29 mouse cellular contexts compared by ENCODE assay signal in genomic region chr9:94094800-94095199, GRCm38 (mm10).
DNase-seq lines count a peak whose midpoint lies in the region; ATAC-seq and TF ChIP-seq lines count a peak whose summit lies in the region.
"Had no signal": no experiment of that assay in that cellular context is flagged by ENCODE, and none has a peak within 500 bp of the region (broad histone marks: within the 10 kb centered on the region; RNA-seq: fewer than 3 reads in every experiment).

No protein-coding gene starts in this region.

- H3K9me3 ChIP-seq in embryonic facial prominence, embryonic 11.5 days (replicated peaks; ENCODE audit: control insufficient read depth, low read length), result no peaks in the 10 kb centered on the region
- no peaks in the 10 kb centered on the region for H3K9me3 ChIP-seq in embryonic facial prominence, embryonic 10.5 days
- no peaks in the 10 kb centered on the region for H3K9me3 ChIP-seq in hindbrain, embryonic 11.5 days (ENCODE audit: control insufficient read depth, low read length)
- no peaks in the 10 kb centered on the region for H3K9me3 ChIP-seq in hindbrain, embryonic 16.5 days (ENCODE audit: control insufficient read depth, low read length)
- H3K9me3 ChIP-seq in midbrain, embryonic 14.5 days (ENCODE audit: control insufficient read depth, low read length), result no peaks in the 10 kb centered on the region
- H3K9me3 ChIP-seq in midbrain, postnatal 0 days (ENCODE audit: low read length), result no peaks in the 10 kb centered on the region
- H3K9me3 ChIP-seq: embryonic facial prominence, embryonic 12.5 days; embryonic facial prominence, embryonic 15.5 days; heart, embryonic 10.5 days; heart, embryonic 13.5 days had no signal

- WGBS in embryonic facial prominence, embryonic 11.5 days, result 72% methylated on average over 2 of the region's 2 CpGs
- 58% methylated on average over 2 of the region's 2 CpGs for WGBS in embryonic facial prominence, embryonic 10.5 days
- 37% methylated on average over 2 of the region's 2 CpGs for WGBS in hindbrain, embryonic 11.5 days
- 27% methylated on average over 2 of the region's 2 CpGs for WGBS in hindbrain, embryonic 16.5 days
- WGBS in midbrain, embryonic 14.5 days, result 13% methylated on average over 2 of the region's 2 CpGs
- WGBS in midbrain, postnatal 0 days, result 23% methylated on average over 2 of the region's 2 CpGs

- no peaks in the 10 kb centered on the region for H3K36me3 ChIP-seq in embryonic facial prominence, embryonic 11.5 days (replicated peaks; ENCODE audit: control insufficient read depth, insufficient read depth, low read depth, low read length)
- no peaks in the 10 kb centered on the region for H3K36me3 ChIP-seq in embryonic facial prominence, embryonic 10.5 days (replicated peaks)
- no peaks in the 10 kb centered on the region for H3K36me3 ChIP-seq in hindbrain, embryonic 11.5 days (ENCODE audit: control insufficient read depth, insufficient read depth, low read length)
- H3K36me3 ChIP-seq in hindbrain, embryonic 16.5 days (ENCODE audit: control insufficient read depth, insufficient read depth, low read length), result no peaks in the 10 kb centered on the region
- no peaks in the 10 kb centered on the region for H3K36me3 ChIP-seq in midbrain, embryonic 14.5 days (ENCODE audit: control insufficient read depth, insufficient read depth, low read length)
- no peaks in the 10 kb centered on the region for H3K36me3 ChIP-seq in midbrain, postnatal 0 days (ENCODE audit: insufficient read depth, low read length)
- H3K36me3 ChIP-seq: embryonic facial prominence, embryonic 12.5 days; embryonic facial prominence, embryonic 15.5 days; G1E; heart, embryonic 10.5 days; heart, embryonic 13.5 days had no signal

- no peak overlapping the region for H3K27ac ChIP-seq in embryonic facial prominence, embryonic 11.5 days (replicated peaks; ENCODE audit: low read depth, low read length)
- no peak overlapping the region for H3K27ac ChIP-seq in embryonic facial prominence, embryonic 10.5 days (replicated peaks)
- H3K27ac ChIP-seq in hindbrain, embryonic 11.5 days (ENCODE audit: low read depth, low read length), result no peak overlapping the region
- H3K27ac ChIP-seq in hindbrain, embryonic 16.5 days (ENCODE audit: low read depth, low read length), result no peak overlapping the region
- H3K27ac ChIP-seq in midbrain, embryonic 14.5 days (replicated peaks; ENCODE audit: low read depth, low read length), result no peak overlapping the region
- no peak overlapping the region for H3K27ac ChIP-seq in midbrain, postnatal 0 days (ENCODE audit: low read depth, low read length)
- H3K27ac ChIP-seq: embryonic facial prominence, embryonic 12.5 days; embryonic facial prominence, embryonic 15.5 days; gastrocnemius, adult 2 months; heart, embryonic 10.5 days; heart, embryonic 13.5 days; hindbrain, embryonic 14.5 days had no signal

- peak; percentile 11 for DNase-seq in embryonic facial prominence, embryonic 11.5 days (ENCODE audit: low spot score)
- DNase-seq in embryonic facial prominence, embryonic 10.5 days (ENCODE audit: low spot score), result no peak
- DNase-seq in hindbrain, embryonic 11.5 days (ENCODE audit: low spot score), result peak; percentile 6
- DNase-seq in midbrain, embryonic 14.5 days, result peak; percentile 3
- no peak for DNase-seq in midbrain, postnatal 0 days (ENCODE audit: low spot score)
- DNase-seq in kidney, postnatal 36 days, result no peak
- DNase-seq: adrenal gland, postnatal 10 days; adrenal gland, postnatal 36 days; B cell, adult 2 months; cerebellum, adult 18-20 months; cerebellum, adult 9-10 months; cerebellum, postnatal 14 days; forebrain, postnatal 0 days; gastrocnemius, adult 2 months; gastrocnemius, postnatal 14 days; heart, adult 18-20 months; heart, postnatal 14 days; heart, postnatal 4 days had no signal

- no peaks in the 10 kb centered on the region for H3K4me1 ChIP-seq in embryonic facial prominence, embryonic 11.5 days (ENCODE audit: control insufficient read depth, insufficient read depth, low read length)
- no peaks in the 10 kb centered on the region for H3K4me1 ChIP-seq in embryonic facial prominence, embryonic 10.5 days
- H3K4me1 ChIP-seq in hindbrain, embryonic 11.5 days (replicated peaks; ENCODE audit: control insufficient read depth, insufficient read depth, low read length), result no peaks in the 10 kb centered on the region
- H3K4me1 ChIP-seq in hindbrain, embryonic 16.5 days (ENCODE audit: control insufficient read depth, insufficient read depth, low read depth, low read length), result no peaks in the 10 kb centered on the region
- no peaks in the 10 kb centered on the region for H3K4me1 ChIP-seq in midbrain, embryonic 14.5 days (ENCODE audit: control insufficient read depth, insufficient read depth, low read length)
- no peaks in the 10 kb centered on the region for H3K4me1 ChIP-seq in midbrain, postnatal 0 days (ENCODE audit: insufficient read depth, low read length)
- H3K4me1 ChIP-seq: embryonic facial prominence, embryonic 12.5 days; embryonic facial prominence, embryonic 15.5 days; heart, embryonic 10.5 days; heart, embryonic 13.5 days had no signal

- no peak for ATAC-seq in embryonic facial prominence, embryonic 11.5 days (replicated peaks; ENCODE audit: insufficient number of reproducible peaks, low FRiP score, low TSS enrichment, low read depth)
- ATAC-seq in hindbrain, embryonic 11.5 days (ENCODE audit: low FRiP score), result no peak
- no peak for ATAC-seq in hindbrain, embryonic 16.5 days
- ATAC-seq in midbrain, embryonic 14.5 days (ENCODE audit: low FRiP score, low TSS enrichment), result no peak
- no peak for ATAC-seq in midbrain, postnatal 0 days (ENCODE audit: low FRiP score)
- ATAC-seq: forebrain, embryonic 14.5 days; forebrain, postnatal 0 days; intestine, postnatal 0 days; Patski had no signal

- no peak overlapping the region for H3K4me2 ChIP-seq in embryonic facial prominence, embryonic 11.5 days (ENCODE audit: low read depth, low read length)
- no peak overlapping the region for H3K4me2 ChIP-seq in hindbrain, embryonic 11.5 days (replicated peaks; ENCODE audit: low read depth, low read length)
- H3K4me2 ChIP-seq in hindbrain, embryonic 16.5 days (ENCODE audit: low read length), result no peak overlapping the region
- H3K4me2 ChIP-seq in midbrain, embryonic 14.5 days (ENCODE audit: low read length), result no peak overlapping the region
- no peak overlapping the region for H3K4me2 ChIP-seq in midbrain, postnatal 0 days (ENCODE audit: low read depth, low read length, poor library complexity, severe bottlenecking)
- H3K4me2 ChIP-seq: embryonic facial prominence, embryonic 12.5 days; embryonic facial prominence, embryonic 15.5 days; heart, embryonic 13.5 days; hindbrain, embryonic 14.5 days had no signal

- no peak overlapping the region for H3K9ac ChIP-seq in embryonic facial prominence, embryonic 11.5 days (replicated peaks; ENCODE audit: low read length)
- no peak overlapping the region for H3K9ac ChIP-seq in hindbrain, embryonic 11.5 days (ENCODE audit: low read depth, low read length)
- no peak overlapping the region for H3K9ac ChIP-seq in hindbrain, embryonic 16.5 days (ENCODE audit: low read depth, low read length)
- H3K9ac ChIP-seq in midbrain, embryonic 14.5 days (replicated peaks; ENCODE audit: low read length), result no peak overlapping the region
- no peak overlapping the region for H3K9ac ChIP-seq in midbrain, postnatal 0 days (replicated peaks; ENCODE audit: low read length, poor library complexity, severe bottlenecking)
- H3K9ac ChIP-seq: embryonic facial prominence, embryonic 12.5 days; embryonic facial prominence, embryonic 15.5 days; forebrain, postnatal 0 days; heart, embryonic 13.5 days; hindbrain, embryonic 14.5 days had no signal

- no peak overlapping the region for H3K4me3 ChIP-seq in embryonic facial prominence, embryonic 11.5 days (ENCODE audit: low read depth, low read length)
- H3K4me3 ChIP-seq in embryonic facial prominence, embryonic 10.5 days, result no peak overlapping the region
- H3K4me3 ChIP-seq in hindbrain, embryonic 11.5 days (ENCODE audit: low read depth, low read length), result no peak overlapping the region
- no peak overlapping the region for H3K4me3 ChIP-seq in hindbrain, embryonic 16.5 days (ENCODE audit: low read length)
- H3K4me3 ChIP-seq in midbrain, embryonic 14.5 days (replicated peaks; ENCODE audit: low read depth, low read length), result no peak overlapping the region
- H3K4me3 ChIP-seq in midbrain, postnatal 0 days (ENCODE audit: low read depth, low read length), result no peak overlapping the region
- H3K4me3 ChIP-seq: embryonic facial prominence, embryonic 12.5 days; embryonic facial prominence, embryonic 15.5 days; gastrocnemius, adult 2 months; heart, embryonic 10.5 days; heart, embryonic 13.5 days had no signal

- no peak for TF ChIP-seq CTCF in midbrain, postnatal 0 days (IDR thresholded peaks at IDR 0.05)

- H3K27me3 ChIP-seq in embryonic facial prominence, embryonic 11.5 days (ENCODE audit: control insufficient read depth, insufficient read depth, low read length), result no peaks in the 10 kb centered on the region
- H3K27me3 ChIP-seq in embryonic facial prominence, embryonic 10.5 days (replicated peaks; ENCODE audit: low read depth, poor library complexity, severe bottlenecking), result no peaks in the 10 kb centered on the region
- no peaks in the 10 kb centered on the region for H3K27me3 ChIP-seq in hindbrain, embryonic 11.5 days (ENCODE audit: control insufficient read depth, insufficient read depth, low read length)
- no peaks in the 10 kb centered on the region for H3K27me3 ChIP-seq in hindbrain, embryonic 16.5 days (replicated peaks; ENCODE audit: control insufficient read depth, insufficient read depth, low read length)
- H3K27me3 ChIP-seq in midbrain, embryonic 14.5 days (ENCODE audit: control insufficient read depth, insufficient read depth, low read length), result no peaks in the 10 kb centered on the region
- no peaks in the 10 kb centered on the region for H3K27me3 ChIP-seq in midbrain, postnatal 0 days (ENCODE audit: insufficient read depth, low read length)
- H3K27me3 ChIP-seq: CH12.LX; embryonic facial prominence, embryonic 12.5 days; embryonic facial prominence, embryonic 15.5 days; heart, embryonic 13.5 days; Patski had no signal

Comparison
In these comparisons a context has a peak if more than half of its experiments do, and no peak if none do; other contexts are left out.
1. DNase-seq: peak in embryonic facial prominence, embryonic 11.5 days (single experiment), hindbrain, embryonic 11.5 days (single experiment) and midbrain, embryonic 14.5 days (single experiment); none in embryonic facial prominence, embryonic 10.5 days (single experiment), midbrain, postnatal 0 days (single experiment) and kidney, postnatal 36 days (0 of 2).